Mouse (Mus musculus): ENCODE results near the gene Pcbp2. TPM values are rescaled to one million over a fixed set of nuclear protein-coding genes. Genes with fewer than 3 reads are reported as not detected.

Pcbp2 gene
- total RNA-seq (2021) = 100 to 1,000 TPM; 925 to 956 TPM
- long read RNA-seq, experiment 1, partial matches to known transcripts = 96 of 129 reads
- long read RNA-seq, experiment 1, other reads (novel, unspliced or antisense) = 28 of 129 reads
- long read RNA-seq, experiment 2, transcript Pcbp2-201 (15 exons, 2,952 nt) = major isoform, 6 of 179 reads
- long read RNA-seq, experiment 2, transcript Pcbp2-214 (14 exons, 1,215 nt) = minor isoform, 5 of 179 reads
- long read RNA-seq, experiment 2, partial matches to known transcripts = 83 of 179 reads
- long read RNA-seq, experiment 2, other reads (novel, unspliced or antisense) = 79 of 179 reads

DNA sequence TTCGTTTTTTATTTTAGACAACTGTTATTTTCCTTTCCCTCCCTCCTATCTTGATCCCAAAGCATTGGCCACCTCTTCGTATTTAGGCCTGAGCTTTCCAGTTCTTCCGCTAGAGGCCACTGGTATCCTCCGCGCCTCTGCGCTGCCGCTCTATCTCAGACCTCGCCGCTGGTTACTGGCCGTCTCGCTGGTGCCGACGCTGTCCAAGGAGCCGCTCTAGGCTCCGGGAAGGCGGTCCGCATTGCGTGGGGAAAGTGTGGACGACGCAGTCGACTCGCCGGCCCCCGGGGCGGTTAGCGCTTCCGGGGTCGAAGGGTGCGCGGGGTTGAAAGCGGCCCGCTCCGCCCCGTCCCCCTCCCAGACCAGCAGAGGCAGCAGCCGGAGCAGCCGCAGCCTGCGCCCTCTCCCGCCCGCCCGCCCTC lies at the start of gene Pcbp2:
Gene Pcbp2, plus strand, starts transcription at position 357 of the 422 bp plus-strand sequence.
- peak; percentile 92 to 94 for DNase-seq (ENCODE audit: low spot score in 2 of 2)

- DNase-seq (ENCODE audit: low spot score in 2 of 2) = no peak
Measured at GRCm38 (mm10) chr15:102420986-102421385, 49.4 kb upstream of the Pcbp2 start.

GRCm38 (mm10) chr15:102421437-102421836 lies 48.9 kb upstream of the Pcbp2 start:
- no peak for DNase-seq (ENCODE audit: low spot score in 2 of 2)

DNA sequence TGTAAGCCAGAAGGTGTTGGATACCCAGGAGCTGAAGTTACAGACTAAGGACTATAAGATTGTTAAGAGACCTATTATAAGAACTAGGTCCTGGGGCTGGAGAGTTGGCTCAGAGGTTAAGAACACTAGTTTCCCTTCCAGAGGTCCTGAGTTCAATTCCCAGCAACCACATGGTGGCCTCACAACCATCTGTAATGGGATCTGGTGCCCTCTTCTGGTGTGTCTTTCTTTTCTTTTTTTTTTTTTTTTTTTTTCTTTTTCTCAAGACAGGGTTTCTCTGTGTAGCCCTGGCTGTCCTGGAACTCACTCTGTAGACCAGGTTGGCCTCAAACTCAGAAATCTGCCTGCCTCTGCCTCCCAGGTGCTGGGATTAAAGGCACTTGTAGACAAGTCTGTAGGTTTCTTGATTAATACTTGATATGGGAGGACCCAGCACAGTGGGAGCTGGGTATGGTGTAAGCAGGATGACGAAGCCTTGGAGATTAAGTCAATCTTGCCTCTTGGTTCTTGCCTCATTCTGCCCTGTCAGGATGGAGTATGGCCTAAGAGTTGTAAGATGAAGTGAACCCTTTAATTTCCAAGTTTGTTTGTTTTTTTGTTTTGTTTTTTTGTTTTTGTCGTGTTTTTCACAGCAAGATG lies 46.6 kb upstream of the Pcbp2 start:
- no peak for DNase-seq (ENCODE audit: low spot score in 2 of 2)

GRCm38 (mm10) chr15:102424657-102425056 lies 45.7 kb upstream of the Pcbp2 start:
- DNase-seq (ENCODE audit: low spot score in 2 of 2) = no peak

DNA sequence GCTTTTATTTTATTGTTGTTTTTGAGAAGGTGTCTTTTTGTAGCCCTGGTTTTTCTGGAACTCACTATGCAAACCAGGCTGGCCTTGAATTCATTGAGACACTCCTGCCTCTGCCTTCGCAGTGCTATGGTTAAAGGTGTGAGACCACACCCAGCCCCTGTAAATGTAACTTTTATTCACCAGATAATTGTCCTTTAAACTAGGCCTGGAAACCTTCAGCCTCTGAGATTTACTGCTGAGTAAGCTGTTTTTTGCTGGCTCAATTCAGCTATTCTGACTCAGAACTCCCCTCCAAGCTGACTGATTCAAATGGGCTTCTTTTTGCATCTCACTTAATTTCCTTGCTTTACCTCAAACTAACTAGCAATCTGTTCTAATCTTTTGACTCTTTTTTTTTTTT lies 43.4 kb upstream of the Pcbp2 start:
- DNase-seq (ENCODE audit: low spot score in 2 of 2) = no peak

GRCm38 (mm10) chr15:102432046-102432445 lies 38.3 kb upstream of the Pcbp2 start:
- no peak for DNase-seq (ENCODE audit: low spot score in 2 of 2)

- DNase-seq (ENCODE audit: low spot score in 2 of 2) = no peak
Measured at GRCm38 (mm10) chr15:102433173-102433572, 37.2 kb upstream of the Pcbp2 start.

DNA sequence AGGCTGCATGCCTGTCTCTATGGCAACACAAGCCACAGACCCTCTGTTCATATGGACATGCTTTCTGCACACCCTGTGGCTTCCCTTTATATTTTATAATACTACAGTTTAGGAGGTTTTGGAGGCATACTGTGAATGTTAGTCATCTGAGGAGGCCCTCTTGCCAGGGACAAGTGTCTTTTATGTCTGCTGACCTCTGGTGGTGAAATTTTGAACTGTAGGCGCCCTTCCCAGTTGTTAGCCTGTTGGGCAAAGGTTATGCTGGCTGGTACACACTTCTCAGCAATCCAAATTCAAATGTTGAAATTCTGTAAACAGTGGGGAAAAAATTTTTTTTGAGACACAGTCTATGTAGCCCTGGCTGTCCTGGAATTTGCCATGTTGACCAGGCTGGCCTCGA lies 27.8 kb upstream of the Pcbp2 start:
- DNase-seq (ENCODE audit: low spot score in 2 of 2) = peak; percentile 60 to 76

- DNase-seq (ENCODE audit: low spot score in 2 of 2) = no peak
Measured at GRCm38 (mm10) chr15:102445146-102445545, 25.2 kb upstream of the Pcbp2 start, which contains the start of gene Amhr2. Amhr2 (plus strand) TSS chr15:102445367.

GRCm38 (mm10) chr15:102446448-102446847 lies 23.9 kb upstream of the Pcbp2 start:
- no peak for DNase-seq (ENCODE audit: low spot score in 2 of 2)

DNA sequence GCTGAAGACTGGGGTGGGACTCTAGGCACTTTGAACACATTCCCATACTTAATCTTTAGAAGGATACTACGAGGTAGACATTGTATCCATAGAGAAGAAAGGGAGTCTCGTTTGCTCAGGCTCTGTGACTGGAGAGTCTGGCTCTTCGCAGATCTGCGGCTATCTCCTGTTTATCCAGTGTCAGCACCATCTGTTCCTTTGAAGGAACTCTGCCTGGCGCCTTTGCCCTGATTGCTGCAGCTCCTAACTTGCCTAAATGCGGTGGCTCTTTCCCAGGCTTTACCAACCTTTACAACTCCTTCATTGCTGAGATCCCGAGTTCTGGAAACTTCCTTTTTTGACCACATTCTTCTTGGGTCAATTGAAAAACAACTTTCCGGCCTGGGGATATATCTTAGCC lies 21.0 kb upstream of the Pcbp2 start:
- no peak for DNase-seq (ENCODE audit: low spot score in 2 of 2)

GRCm38 (mm10) chr15:102450928-102451327 lies 19.4 kb upstream of the Pcbp2 start:
- DNase-seq (ENCODE audit: low spot score in 2 of 2) = peak in 1 of 2 experiments; percentile 39

- no peak for DNase-seq (ENCODE audit: low spot score in 2 of 2)
Measured at GRCm38 (mm10) chr15:102451666-102452430, 18.5 kb upstream of the Pcbp2 start.

DNA sequence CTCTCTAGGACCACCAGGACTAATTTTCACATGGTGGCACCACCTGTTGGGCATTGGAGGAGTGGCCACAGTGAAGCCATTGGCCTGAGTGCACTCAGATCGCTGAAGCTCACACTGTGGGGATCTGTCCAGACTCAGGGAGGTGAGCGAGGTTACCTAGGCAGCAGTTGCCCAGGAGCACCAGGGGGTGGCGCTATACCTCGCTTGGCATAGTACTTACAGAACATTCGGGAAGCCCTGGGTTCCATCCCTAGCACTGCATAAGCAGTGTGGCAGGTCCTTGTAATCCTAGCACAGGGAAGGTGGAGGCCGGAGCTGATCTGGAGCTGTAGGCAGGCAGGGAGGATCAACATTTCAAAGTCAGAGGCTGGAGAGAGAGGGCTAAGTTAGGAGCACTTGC lies 14.3 kb upstream of the Pcbp2 start:
- DNase-seq (ENCODE audit: low spot score in 2 of 2) = no peak

GRCm38 (mm10) chr15:102458050-102458736 lies 12.1 kb upstream of the Pcbp2 start:
- no peak for DNase-seq (ENCODE audit: low spot score in 2 of 2)

DNA sequence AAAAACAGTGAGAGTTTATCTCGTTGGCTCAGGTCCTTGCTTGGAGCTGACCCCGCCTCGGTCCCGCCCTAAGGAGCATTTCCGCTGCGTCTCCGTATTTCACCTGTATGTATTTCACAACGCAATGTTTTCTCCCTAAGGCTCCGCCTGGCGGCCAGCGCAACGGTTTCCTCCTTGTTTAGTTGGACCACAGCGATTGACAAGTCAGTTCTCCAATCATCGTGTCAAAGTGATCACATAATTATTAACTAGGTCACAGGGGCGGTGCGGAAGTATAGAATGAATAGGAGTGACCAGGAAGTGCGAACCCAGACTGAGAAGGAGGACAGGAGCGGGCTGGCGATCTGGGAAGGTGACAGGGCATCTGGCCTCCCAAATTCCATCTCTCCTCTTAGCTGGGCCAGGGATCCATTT lies 11.4 kb upstream of the Pcbp2 start, which contains the start of gene Prr13:
Gene Prr13, plus strand, starts transcription at position 125 of the 414 bp plus-strand sequence.
- peak; percentile 39 to 84 for DNase-seq (ENCODE audit: low spot score in 2 of 2)

- DNase-seq (ENCODE audit: low spot score in 2 of 2) = no peak
Measured at GRCm38 (mm10) chr15:102459381-102459780, 11.0 kb upstream of the Pcbp2 start.

- no peak for DNase-seq (ENCODE audit: low spot score in 2 of 2)
Measured at GRCm38 (mm10) chr15:102459847-102460246, 10.5 kb upstream of the Pcbp2 start.

DNA sequence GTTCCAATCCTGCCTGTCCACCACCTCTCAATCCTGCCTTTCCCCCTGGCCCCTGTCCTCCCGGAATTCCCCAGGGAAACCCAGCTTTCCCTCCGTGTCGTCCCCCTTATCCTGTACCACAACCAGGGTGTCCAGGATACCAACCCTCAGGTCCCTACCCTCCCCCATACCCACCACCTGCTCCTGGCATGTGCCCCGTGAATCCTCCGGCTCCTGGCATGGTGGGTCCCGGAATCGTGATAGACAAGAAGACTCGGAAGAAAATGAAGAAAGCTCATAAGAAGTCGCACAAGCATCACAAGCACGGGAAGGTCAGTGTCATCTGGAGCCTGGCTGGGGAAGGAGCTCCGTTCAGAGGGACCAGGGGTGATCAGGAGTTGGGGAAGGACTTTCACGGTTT lies 9.9 kb upstream of the Pcbp2 start:
- no peak for DNase-seq (ENCODE audit: low spot score in 2 of 2)

DNA sequence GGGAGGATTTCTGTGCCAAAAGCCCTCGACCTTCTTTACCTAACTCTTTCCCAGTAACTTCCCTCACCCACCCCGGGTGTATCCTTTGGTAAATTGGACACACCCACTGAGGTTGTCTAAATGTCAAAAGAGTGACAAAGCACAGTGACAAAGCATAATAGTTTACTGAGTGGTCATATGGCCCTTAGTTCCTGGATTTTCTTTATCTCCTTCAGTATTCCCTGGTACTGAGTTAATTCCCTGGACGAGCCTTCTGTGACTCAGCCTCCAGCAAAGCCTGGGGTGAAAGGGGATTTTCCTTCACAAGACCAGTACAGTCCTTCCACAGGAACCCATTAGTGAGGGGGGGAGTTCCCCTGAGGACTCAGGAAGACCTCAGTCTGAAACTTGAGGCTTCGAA lies 9.4 kb upstream of the Pcbp2 start:
- DNase-seq (ENCODE audit: low spot score in 2 of 2) = no peak

All from adrenal gland, postnatal 4 days (tissue).